Mouse (Mus musculus): ENCODE measurements around the gene Opn1mw.
"Not testable (repeated sequence)": the region's sequence is repeated elsewhere in the genome, so short reads cannot be mapped to it uniquely, and the experiment has no call there.

Gene Opn1mw

DNA sequence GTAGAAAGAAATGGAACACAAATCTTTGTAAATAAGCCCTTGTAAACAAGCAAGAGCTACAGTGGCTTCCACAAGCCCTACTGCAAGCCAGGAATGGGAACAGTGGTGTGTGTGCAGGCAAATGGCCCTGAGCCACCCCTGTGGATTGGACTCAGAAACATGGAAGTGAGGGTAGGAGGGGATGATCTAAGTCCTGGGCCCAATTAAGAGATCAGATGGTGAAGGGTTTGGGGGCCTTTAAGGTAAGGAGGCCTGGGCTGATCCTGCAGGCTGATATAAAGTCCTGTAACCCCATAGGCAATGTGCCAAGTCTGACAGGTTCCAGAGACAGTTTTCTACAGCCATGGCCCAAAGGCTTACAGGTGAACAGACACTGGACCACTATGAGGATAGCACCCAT, at the start of gene Opn1mw:
TSS of gene Opn1mw (plus strand) at position 301 of the 400 bp plus-strand sequence.
- DNase-seq (ENCODE audit: low read depth), result no peak

GRCm38 (mm10) chrX:74084276-74084837, 42.9 kb upstream of the Opn1mw start:
- no peak for DNase-seq (ENCODE audit: low read depth)

DNA sequence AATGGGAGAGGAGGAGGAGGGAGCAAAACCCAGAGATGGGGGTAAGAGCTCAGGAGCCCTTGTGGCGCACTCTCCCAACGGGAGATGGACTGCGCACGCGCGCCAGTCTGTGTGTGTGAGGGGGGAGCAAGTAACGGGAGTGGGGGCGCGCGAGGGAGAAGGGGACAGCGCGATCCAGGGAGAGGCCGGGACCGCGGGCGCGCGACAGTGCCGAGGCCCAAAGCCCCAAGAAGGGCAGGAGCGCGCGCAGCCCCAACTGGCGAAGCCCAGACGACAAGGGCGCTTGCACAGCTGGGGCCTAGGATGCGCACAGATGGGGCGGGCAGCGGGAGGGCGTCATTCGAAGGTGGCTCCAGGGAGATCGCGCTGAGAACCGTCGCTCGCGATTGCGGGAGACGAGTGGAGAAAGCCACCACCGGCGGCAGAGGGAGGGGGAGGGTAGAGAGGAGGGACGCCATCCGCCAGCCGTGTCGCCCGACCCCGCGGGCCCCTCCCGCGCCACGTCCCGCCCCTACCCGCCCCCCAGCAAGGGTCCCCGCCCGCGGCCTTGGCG, 42.2 kb upstream of the Opn1mw start:
- peak; percentile 51 for DNase-seq (ENCODE audit: low read depth)

DNA sequence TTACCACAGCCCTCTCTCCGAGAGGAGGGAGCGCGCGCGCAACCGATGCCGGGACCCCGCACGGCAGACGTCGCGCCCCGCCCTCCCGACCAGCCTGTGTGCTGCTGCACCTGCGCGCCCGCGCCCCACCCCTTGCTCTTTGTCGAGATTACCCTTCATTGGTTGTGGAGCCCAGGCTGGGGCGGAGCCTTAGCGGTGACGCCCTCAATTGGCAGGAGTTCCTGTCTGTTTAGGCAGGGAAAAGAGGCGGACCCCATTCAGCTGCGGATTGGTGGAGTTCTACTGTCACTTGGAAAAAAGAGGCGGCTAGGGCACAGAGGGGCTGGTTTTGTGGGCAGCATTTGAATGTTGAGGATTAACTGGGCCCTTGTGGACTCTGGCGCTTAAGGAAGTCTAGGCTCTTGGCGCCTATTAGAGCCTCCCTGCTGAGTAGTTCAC, 41.6 kb upstream of the Opn1mw start:
- peak; percentile 92 for DNase-seq (ENCODE audit: low read depth)

DNA sequence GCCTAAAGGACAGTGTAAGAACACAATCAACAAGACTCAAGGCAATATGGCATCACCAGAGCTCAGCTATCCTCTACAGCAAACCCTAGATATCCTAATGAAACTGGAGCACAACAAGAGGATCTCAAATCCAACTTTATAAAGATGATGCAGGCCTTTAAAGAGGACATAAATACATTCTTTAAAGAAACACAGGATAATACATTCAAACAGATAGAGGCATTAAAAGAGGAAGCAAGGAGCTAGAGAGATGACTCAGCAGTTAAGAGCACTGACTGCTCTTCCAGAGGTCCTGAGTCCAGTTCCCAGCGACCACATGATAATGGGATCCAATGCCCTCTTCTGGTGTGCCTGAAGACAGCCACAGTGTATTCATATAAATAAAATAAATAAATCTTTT, 32.1 kb upstream of the Opn1mw start:
- no peak for DNase-seq (ENCODE audit: low read depth)

DNA sequence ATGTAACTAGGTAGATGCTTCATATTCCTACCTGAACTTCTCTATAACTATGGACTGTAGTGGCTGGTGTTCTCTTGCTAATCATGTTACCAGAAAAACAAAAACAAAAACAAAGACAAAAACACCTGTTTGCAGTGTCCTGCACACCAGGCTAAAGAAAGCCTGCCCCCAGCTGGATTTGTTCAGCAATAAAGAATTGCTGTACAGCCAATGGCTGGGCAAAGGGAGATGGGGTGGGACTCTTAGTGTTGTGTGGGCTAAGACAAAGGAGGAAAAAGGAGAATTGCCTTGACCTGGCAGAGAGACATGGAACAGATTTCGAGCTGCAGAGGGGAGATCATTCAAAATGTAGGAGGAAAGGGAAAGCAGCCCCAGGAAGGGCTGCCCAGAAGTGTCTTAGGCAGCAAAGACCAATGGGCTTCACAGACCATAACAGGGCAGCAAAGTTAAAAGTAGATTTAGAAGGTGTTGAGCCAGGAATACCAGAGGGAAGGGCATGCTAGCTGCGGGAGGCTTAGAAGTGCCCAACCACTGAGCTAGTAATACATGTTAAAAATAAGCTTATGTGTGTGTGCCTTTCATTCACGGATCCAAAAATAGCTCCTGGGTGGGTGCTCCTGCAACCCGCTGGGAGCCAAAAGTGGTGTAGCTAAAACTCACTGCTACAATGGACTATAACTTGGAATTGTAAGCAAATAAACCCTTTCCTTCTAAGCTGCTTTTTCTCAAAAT, 23.6 kb upstream of the Opn1mw start:
- no peak for DNase-seq (ENCODE audit: low read depth)

GRCm38 (mm10) chrX:74105916-74106315, 21.3 kb upstream of the Opn1mw start:
- no peak for DNase-seq (ENCODE audit: low read depth)

- no peak for DNase-seq (ENCODE audit: low read depth)
Observed at GRCm38 (mm10) chrX:74108747-74109146, 18.5 kb upstream of the Opn1mw start.

GRCm38 (mm10) chrX:74114036-74114435, 13.2 kb upstream of the Opn1mw start:
- no peak for DNase-seq (ENCODE audit: low read depth)

DNA sequence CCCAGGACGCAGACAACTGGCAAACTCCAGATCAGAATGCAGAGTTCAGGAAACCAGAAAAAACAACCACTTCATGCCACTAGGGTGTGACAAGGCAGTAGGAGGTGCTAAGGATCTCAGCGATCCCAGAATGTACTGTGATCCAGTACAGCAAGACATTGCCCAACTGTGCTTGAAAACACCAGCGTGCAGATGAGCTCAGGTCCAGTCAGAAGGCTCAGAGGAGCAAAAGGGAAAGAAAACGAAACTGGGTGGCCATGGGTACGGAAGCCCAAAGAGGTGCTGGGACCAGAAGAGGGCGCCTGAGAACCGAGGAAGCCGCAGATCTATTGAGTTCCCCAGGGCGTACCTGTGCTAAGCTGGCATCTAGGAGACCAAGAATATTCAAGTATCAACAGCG, 11.8 kb upstream of the Opn1mw start:
- peak; percentile 45 for DNase-seq (ENCODE audit: low read depth)

DNA sequence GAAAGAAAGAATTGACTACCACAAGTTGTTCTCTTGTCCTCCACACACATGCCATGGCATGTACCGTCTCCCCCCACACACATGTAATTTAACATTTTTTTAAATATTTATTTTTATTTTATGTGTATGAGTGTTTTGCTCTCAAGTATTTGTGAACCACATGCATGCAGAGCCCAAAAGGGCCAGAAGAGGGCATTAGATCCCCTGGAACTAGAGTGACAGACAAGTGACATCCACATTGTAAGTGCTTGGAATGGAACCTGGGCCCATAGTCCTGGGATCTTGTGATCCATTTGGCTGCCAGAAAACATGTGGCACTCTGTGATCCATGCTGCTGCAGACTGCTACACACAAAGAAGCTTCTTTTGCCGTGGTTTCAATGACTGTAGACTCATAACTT, 2.3 kb upstream of the Opn1mw start:
- DNase-seq (ENCODE audit: low read depth), result peak; percentile 24

DNA sequence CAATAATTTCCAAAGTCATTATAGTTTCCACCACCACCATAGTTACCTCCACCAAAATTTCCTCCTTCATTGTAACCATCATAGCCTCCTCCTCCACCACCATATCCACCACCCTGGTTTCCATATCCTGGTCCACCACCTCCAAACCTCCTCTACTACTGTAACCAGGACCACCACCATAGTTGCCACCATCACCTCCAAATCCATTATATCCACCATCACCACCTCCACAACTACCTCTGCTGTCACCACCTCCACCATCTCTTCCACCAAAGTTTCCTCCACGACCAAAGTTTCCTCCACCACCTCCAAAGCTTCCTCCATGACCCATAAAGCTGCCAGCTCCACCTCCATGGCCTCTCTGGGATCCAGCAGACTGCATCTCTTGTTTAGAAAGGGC, 8.0 kb downstream of the Opn1mw start, which contains the start of gene Mecp2:
TSS of gene Mecp2 (minus strand) at position 101 of the 400 bp plus-strand sequence.
- not testable (repeated sequence) for DNase-seq (ENCODE audit: low read depth)

DNA sequence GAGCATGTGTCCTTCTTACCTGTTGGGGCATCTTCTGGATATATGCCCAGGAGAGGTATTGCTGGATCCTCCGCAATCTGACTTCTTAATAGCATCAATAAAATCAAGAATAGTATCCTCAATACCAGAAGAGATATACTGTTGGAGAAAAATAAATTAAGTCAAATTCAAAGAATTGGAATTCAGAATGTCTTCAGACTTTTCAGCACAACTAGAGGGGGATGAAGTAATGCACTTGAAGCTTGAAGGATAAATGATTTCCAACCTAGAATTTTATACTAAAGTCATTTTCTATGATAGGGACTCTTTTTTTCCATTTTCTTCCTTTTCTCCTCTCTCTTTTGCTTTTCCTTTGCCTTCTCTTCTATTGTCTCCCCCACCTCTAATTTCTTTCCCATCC, 40.5 kb downstream of the Opn1mw start, which contains the start of gene Tex28:
TSS of gene Tex28 (minus strand) at position 101 of the 400 bp plus-strand sequence.
- no peak for DNase-seq (ENCODE audit: low read depth)

- DNase-seq (ENCODE audit: low read depth), result no peak
Observed at GRCm38 (mm10) chrX:74176959-74177358, 49.7 kb downstream of the Opn1mw start, which contains the start of gene Tktl1. TSS of gene Tktl1 (plus strand) at chrX:74177259.

Data from c-Kit-positive CD71-positive TER-119-negative erythroid progenitor cells, embryonic 14.5 days (primary cell).